Mouse (Mus musculus) lung, embryonic 14.5 days (tissue): Measurements from ENCODE around the gene Man1c1. TPM values are rescaled to one million over a fixed set of nuclear protein-coding genes. Genes with fewer than 3 reads are reported as not detected.

Experiments used
- ATAC-seq: fragments of 200-750 bp; cut with Nextera tagmentation; 2 replicates; pipeline ENCODE4 v1.8.0; 2017; ENCODE audit warnings: mild to moderate bottlenecking, moderate TSS enrichment, moderate library complexity; ENCODE audit not compliant: insufficient read depth
- DNase-seq: peaks from one replicate; pipeline ENCODE4 v3.0.0-alpha.2; 2015
- H3K27ac ChIP-seq: fragments of 300-500 bp; sonication (generic); 2 replicates; pipeline ENCODE4 v1.5.1; 2014; ENCODE audit warnings: low read depth, mild to moderate bottlenecking, moderate library complexity
- H3K27me3 ChIP-seq: fragments of 300-500 bp; sonication (generic); 2 replicates; pipeline ENCODE4 v1.6.1; 2014; ENCODE audit warnings: low read length, control low read depth; ENCODE audit not compliant: insufficient read depth
- H3K36me3 ChIP-seq: fragments of 300-500 bp; sonication (generic); 2 replicates; pipeline ENCODE4 v1.6.1; 2014; ENCODE audit warnings: control low read depth; ENCODE audit not compliant: insufficient read depth
- H3K4me1 ChIP-seq: fragments of 300-500 bp; sonication (generic); 2 replicates; pipeline ENCODE4 v1.6.1; 2014; ENCODE audit warnings: antibody characterized with exemption, control low read depth; ENCODE audit not compliant: insufficient read depth
- H3K4me2 ChIP-seq: fragments of 300-500 bp; sonication (generic); 2 replicates; pipeline ENCODE4 v1.6.1; 2014; ENCODE audit warnings: mild to moderate bottlenecking
- H3K4me3 ChIP-seq: fragments of 300-500 bp; sonication (generic); 2 replicates; pipeline ENCODE4 v1.5.1; 2014; ENCODE audit warnings: low read depth, low read length
- H3K9ac ChIP-seq: fragments of 300-500 bp; sonication (generic); 2 replicates; pipeline ENCODE4 v1.6.1; 2014
- H3K9me3 ChIP-seq: fragments of 300-500 bp; sonication (generic); 2 replicates; pipeline ENCODE4 v1.6.1; 2016; ENCODE audit warnings: low read depth, low read length, control low read depth
- CTCF ChIP-seq: IDR thresholded peaks from 2 replicates; pipeline ENCODE4 v1.5.1; 2016; ENCODE audit warnings: antibody characterized with exemption, low read depth
- WGBS: fragments of 180-500 bp; shearing (Covaris S2); extraction: QIAGEN DNeasy Blood & Tissue Kit; methylation state at CpG from one replicate; pipeline ENCODE4 v1.1.7; 2014; 5-methylcytosine and 5-hydroxymethylcytosine counted together
- polyA plus RNA-seq: library from polyadenylated mRNA; unstranded; fragments of >200 nt; fragmentation: Nextera tagmentation; extraction: Ambion mirVana; gene quantifications from 2 replicates; pipeline ENCODE4 v1.2.1, GENCODE M21; 2014

The Man1c1 gene
- polyA plus RNA-seq, 1 experiment from 2014 or later: 3.3 TPM

DNA sequence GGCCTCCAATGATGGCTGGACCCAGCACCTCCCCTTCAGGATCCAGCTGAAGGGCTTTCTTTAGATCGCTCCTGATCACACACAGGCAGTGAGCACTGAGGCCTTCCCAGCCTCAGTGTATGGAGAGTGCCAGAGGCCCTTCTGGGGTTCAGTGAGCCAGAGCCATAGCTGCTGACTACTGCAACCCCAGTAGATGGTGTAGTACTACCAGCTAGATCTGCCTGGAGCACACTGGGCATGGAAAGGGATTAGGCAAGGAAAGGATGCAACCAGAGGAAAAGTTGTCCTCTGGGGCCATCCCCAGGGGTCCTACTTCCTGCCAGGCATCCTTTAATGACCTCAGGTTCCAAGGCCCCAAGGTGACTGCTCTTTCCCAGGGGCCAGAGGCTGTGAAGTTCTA is 150.5 kb downstream of the Man1c1 start:
- Histone ChIP-seq H3K9me3 (peaks cover 6% of the 10 kb centered on the region; the same call in 1 of the 2 replicates), H3K27me3 (no peaks in the 10 kb centered on the region), H3K9ac (no peak overlapping the region), H3K27ac (no peak overlapping the region), H3K4me3 (no peak overlapping the region), H3K4me1 (0 out of 2 replicates have a peak, but pooled peaks cover 2% of the 10 kb centered on the region), H3K4me2 (no peak overlapping the region), H3K36me3 (peaks cover 18% of the 10 kb centered on the region)
- WGBS: 68% methylated on average over 1 of the region's 1 CpGs
- ATAC-seq (no peak), DNase-seq (no peak)
- TF ChIP-seq CTCF: no peak

DNA sequence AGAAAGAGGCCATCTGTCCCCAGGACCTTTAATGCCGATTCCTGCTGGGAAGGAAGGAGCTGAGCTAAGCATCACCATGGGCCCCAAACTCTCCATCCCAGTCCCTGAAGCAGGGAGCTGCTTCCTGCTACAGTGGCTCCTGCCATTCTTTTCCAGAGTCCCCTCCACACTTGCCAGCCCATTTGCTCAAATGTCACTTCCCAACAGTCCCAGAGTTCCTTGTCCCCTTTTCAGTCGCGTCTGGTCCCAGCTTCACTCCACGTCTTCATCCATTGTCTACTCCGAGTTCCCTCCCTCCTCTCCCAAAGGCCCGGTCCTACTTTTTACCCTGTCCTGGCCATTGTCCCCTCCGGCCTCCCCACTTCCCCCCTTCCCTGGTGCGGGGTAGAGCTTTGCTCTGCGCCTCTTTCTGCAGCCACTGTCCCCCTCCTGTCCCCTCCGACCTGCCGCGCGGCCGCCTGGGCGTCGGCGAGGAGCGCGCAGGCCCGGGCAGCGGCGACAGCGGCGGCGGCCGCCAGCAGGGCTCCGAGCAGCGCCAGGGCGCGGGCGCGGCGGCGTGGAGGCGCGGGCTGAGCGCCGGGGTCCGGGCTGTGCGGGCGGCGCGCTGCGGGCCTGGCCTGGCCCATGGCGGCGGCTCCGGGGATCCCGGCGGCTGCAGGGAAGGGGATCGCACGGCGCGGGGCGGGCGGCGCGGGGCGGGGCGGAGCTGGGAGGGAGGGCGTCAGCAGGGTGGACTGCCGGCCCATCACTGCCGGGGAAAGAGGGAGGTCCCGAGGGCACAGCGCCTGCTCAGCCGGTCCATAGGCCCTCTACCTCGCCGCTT is 152.4 kb downstream of the Man1c1 start, which contains the start of gene Selenon:
TSS of gene Selenon (minus strand) at position 673 of the 823 bp plus-strand sequence.
- peaks cover 6% of the 10 kb centered on the region; the same call in 1 of the 2 replicates for H3K9me3 ChIP-seq
- no peak for TF ChIP-seq CTCF
- DNase-seq (peak; percentile 80), ATAC-seq (peak; percentile 90)
- peaks cover 32% of the 10 kb centered on the region for H3K36me3 ChIP-seq
- H3K9ac ChIP-seq: peak within 1 kb of the TSS; percentile 97
- WGBS: under 1% methylated on average over 54 of the region's 67 CpGs
- peak within 1 kb of the TSS; percentile 86 for H3K27ac ChIP-seq
- H3K27me3 ChIP-seq: no peaks in the 10 kb centered on the region
- H3K4me2 ChIP-seq: peak within 1 kb of the TSS; percentile 79
- H3K4me3 ChIP-seq: peak within 1 kb of the TSS; percentile 62
- H3K4me1 ChIP-seq: 0 out of 2 replicates have a peak, but pooled peaks cover 3% of the 10 kb centered on the region

DNA sequence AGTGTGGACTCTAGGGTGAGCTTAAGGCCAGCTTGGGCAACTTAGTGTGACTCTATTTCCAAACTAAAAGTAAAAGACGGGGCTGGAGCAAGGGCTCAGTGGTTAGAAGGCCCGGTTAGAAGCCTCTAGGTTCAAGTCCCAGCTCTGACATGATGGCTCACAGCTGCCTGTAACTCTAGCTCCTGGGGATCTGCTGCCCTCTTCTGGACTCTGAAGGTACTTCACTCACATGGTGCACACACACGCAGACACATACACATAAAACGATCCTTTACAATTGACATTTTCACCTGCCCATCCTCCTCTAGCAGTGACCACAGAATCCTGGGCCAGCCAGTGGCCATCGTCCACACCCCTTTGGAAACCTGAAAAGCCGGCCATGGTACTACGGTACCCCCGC is 154.2 kb downstream of the Man1c1 start:
- H3K36me3 ChIP-seq: peaks cover 50% of the 10 kb centered on the region
- no peak overlapping the region for H3K4me3 ChIP-seq
- no peak overlapping the region for H3K4me2 ChIP-seq
- peak; percentile 34 for TF ChIP-seq CTCF
- no peaks in the 10 kb centered on the region for H3K27me3 ChIP-seq
- WGBS: 97% methylated on average over 8 of the region's 8 CpGs
- H3K9me3 ChIP-seq: peaks cover 6% of the 10 kb centered on the region; the same call in 1 of the 2 replicates
- no peak for ATAC-seq
- H3K4me1 ChIP-seq: 0 out of 2 replicates have a peak, but pooled peaks cover 3% of the 10 kb centered on the region
- no peak overlapping the region for H3K9ac ChIP-seq
- H3K27ac ChIP-seq: no peak overlapping the region
- no peak for DNase-seq

DNA sequence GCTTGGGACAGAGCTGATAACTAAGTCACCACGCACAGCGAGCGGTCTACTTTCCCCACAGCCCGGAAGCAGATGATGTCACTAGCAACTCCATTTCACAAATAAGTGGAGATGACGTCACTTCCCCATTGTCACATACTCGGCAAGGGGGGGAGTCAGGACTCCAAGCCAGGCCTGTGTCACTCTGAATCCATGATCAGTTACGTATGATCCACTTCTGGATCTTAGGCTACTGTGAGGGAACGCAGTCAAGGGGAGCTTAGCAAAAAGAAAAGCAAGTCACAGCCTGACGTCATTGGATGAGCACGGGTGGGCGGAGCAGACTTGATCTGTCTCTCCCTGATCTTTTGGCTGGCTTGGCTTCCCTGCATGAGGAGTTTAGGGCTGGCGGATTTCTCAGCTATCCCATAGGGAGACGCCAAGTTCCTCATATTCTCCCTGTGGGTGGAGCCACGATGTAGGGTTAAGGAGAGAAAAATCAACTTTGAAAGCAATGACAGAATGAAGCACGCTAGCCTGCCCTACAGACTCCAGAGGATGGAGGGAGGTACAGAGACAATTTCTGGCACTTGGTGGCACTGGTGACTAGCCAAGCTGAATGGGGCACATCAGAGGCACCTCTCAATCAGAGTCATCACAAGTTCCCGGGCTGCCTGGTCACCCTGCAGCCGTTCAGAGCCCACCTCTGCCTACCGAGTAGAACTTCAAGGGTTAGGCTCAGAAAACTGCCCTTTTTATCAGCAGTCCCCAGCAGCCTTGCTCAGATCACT is 155.7 kb downstream of the Man1c1 start:
- Histone ChIP-seq H3K27ac (no peak overlapping the region), H3K27me3 (no peaks in the 10 kb centered on the region), H3K9ac (peak overlapping the region; percentile 11; the same call in 1 of the 2 replicates), H3K9me3 (peaks cover 6% of the 10 kb centered on the region; the same call in 1 of the 2 replicates), H3K36me3 (peaks cover 60% of the 10 kb centered on the region), H3K4me3 (no peak overlapping the region), H3K4me2 (no peak overlapping the region), H3K4me1 (0 out of 2 replicates have a peak, but pooled peaks cover 3% of the 10 kb centered on the region)
- TF ChIP-seq CTCF: no peak
- peak; percentile 68 for DNase-seq
- ATAC-seq: no peak
- WGBS: 62% methylated on average over 18 of the region's 18 CpGs

DNA sequence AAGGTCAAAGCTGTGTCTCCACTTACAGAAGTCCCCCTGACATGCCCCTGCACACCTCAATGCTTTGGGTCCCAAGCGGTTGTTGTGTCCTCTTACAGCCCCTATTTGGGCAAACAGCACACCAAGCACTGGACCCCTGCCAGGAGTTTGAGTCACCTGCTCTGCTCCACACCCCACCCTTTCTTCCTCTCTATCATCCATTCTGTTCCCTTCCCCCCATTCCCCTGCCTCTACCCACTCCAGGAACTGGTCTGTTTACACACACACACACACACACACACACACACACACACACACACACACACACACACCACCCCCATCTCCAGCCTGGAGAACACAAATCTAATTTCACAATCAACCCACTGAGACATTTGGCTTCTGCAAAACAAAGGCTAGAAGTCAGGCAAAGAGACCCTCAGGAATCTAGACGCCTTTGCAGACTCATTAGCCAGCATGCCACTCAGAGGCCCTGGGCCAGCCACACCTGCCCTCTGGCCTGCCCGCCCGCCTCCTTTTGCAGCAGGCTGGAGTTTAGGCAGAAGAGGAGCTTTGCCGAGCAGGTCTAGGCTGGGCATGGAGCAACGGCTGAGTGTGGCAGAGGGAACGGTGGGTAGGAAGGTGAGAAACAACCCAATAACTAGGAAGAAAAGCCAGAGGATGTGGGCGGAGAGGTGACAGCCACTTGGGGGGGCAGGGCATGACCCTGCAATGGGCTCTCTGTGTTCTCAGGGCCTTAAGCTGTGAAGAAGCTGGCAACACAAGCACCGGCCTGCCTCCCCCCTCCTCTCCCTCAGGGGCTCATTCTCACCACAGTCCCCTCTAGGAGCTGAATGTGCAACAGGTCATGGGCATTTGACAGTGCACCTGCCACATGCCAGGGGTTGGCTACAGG is 157.0 kb downstream of the Man1c1 start:
- 53% methylated on average over 9 of the region's 9 CpGs for WGBS
- Histone ChIP-seq H3K9me3 (peaks cover 6% of the 10 kb centered on the region; the same call in 1 of the 2 replicates), H3K27ac (peak overlapping the region; percentile 60; the same call in 1 of the 2 replicates), H3K36me3 (peaks cover 73% of the 10 kb centered on the region), H3K4me2 (no peak overlapping the region), H3K4me3 (no peak overlapping the region), H3K4me1 (0 out of 2 replicates have a peak, but pooled peaks cover 3% of the 10 kb centered on the region), H3K9ac (no peak overlapping the region; the same call in 1 of the 2 replicates), H3K27me3 (no peaks in the 10 kb centered on the region)
- peak; percentile 58 for DNase-seq
- ATAC-seq: no peak
- no peak for TF ChIP-seq CTCF

DNA sequence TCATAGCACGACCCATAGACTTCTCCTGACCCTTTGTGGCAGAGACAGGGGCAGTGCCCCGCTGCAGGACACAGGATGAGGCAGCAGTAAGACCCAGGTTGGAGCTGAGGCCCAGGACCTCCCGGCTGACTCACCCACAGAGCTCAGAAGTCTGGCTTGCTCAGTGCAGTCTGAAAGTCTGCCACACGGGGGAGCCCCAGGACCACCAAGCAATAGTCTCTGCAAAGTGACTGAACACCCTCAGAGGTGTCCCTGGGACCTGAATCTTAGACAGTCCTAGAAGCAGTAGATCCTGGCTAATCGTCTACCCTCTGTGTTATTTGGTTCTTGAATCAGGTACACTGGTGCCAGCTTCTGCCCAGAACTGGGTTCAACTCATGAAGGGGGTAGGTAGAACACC is 160.8 kb downstream of the Man1c1 start:
- Histone ChIP-seq H3K9me3 (no peaks in the 10 kb centered on the region), H3K4me3 (no peak overlapping the region), H3K27ac (no peak overlapping the region), H3K9ac (no peak overlapping the region; the same call in 1 of the 2 replicates), H3K36me3 (peaks cover 89% of the 10 kb centered on the region), H3K4me1 (no peaks in the 10 kb centered on the region), H3K4me2 (no peak overlapping the region), H3K27me3 (no peaks in the 10 kb centered on the region)
- 2% methylated on average over 5 of the region's 5 CpGs for WGBS
- DNase-seq (peak; percentile 95), ATAC-seq (peak; percentile 55)
- TF ChIP-seq CTCF: peak; percentile 99
